Mouse (Mus musculus) CH12.LX (cell line): ENCODE results near the gene Ndufa7.

Source experiments
- CTCF ChIP-seq, 2 experiments: IDR thresholded peaks in 1 of 2; conservative IDR thresholded peaks in 1 of 2; 2 replicates each; pipeline ENCODE4 v1.5.1; 2011 to 2012; ENCODE audit warnings: low read depth in 2 of 2, low read length in 2 of 2, improper control_type of control experiment in 1 of 2, inconsistent platforms in 1 of 2, mild to moderate bottlenecking in 1 of 2, moderate library complexity in 1 of 2
- HCFC1 ChIP-seq: IDR thresholded peaks from 2 replicates; pipeline ENCODE4 v1.6.1; 2012; ENCODE audit warnings: low read depth, mild to moderate bottlenecking, inconsistent platforms, low read length, improper control_type of control experiment
- ZNF384 ChIP-seq: IDR thresholded peaks from 2 replicates; pipeline ENCODE4 v1.6.1; 2012; ENCODE audit warnings: low read depth, low read length, improper control_type of control experiment, inconsistent platforms

DNA sequence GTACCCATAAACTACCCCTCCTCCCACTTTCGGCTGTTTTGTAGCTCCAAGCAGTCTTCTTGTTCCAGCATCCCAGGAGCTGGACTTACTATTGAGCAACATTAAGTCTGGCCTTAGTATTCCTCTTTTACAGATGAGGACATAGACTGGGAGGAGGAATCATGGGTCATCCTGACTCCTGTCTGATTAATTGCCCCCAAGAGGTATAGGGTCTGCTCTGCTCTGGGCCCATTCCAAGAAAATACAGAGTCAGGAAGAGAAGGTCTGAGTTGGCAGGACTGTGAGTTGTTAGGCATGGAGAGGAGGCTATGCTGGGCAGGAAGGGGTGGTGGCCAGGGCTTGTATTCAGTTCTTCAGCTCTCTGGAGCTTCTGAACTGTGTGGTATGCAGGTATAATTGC, 19.8 kb downstream of the Ndufa7 start:
- TF ChIP-seq CTCF (conservative IDR thresholded peaks at IDR 0.05 in 1 of 2, IDR thresholded peaks at IDR 0.05 in 1 of 2; ENCODE audit: low read depth in 2 of 2, low read length in 2 of 2) = no peak
- no peak for TF ChIP-seq ZNF384
- TF ChIP-seq HCFC1 = no peak
